Mouse (Mus musculus) left cerebral cortex, postnatal 14 days (tissue): Measurements from ENCODE around the gene Abi1. TPM values are rescaled to one million over a fixed set of nuclear protein-coding genes. Genes with fewer than 3 reads are reported as not detected.
"Not testable (repeated sequence)": the region's sequence is repeated elsewhere in the genome, so short reads cannot be mapped to it uniquely, and the experiment has no call there.

ENCODE experiments used
- DNase-seq, 2 experiments: peaks; one replicate each; pipeline ENCODE4 v3.0.0; 2021 to 2022; ENCODE audit warnings: low spot score in 2 of 2, mixed read lengths in 1 of 2
- intact Hi-C: fragments of 180-260 bp; cut with DNase I; formaldehyde crosslinking; loops from one replicate; pipeline ENCODE4 v1.15.1; 2025
- total RNA-seq, 2 experiments: library from RNA; stranded (reverse); gene quantifications; 2 replicates each; pipeline ENCODE4 v1.2.3; 2021

Gene Abi1
- total RNA-seq, 2 experiments from 2014 or later, result 137 to 140 TPM

GRCm38 (mm10) chr2:22998804-22999203, 41.2 kb downstream of the Abi1 start:
- intact Hi-C loops, result no loop called here
- DNase-seq, result peak in 1 of 2 experiments; percentile 12

GRCm38 (mm10) chr2:22998015-22998414, 42.0 kb downstream of the Abi1 start:
- DNase-seq, result no peak
- intact Hi-C loops, result no loop called here

- DNase-seq, result no peak
- intact Hi-C loops, result no loop called here
These were observed 44.0 kb downstream of the Abi1 start for GRCm38 (mm10) chr2:22996071-22996470.

- DNase-seq, result peak; percentile 54 to 57
- intact Hi-C loops, result no loop called here
These were observed 53.9 kb downstream of the Abi1 start for GRCm38 (mm10) chr2:22985973-22986657.

- DNase-seq, result no peak
- intact Hi-C loops, result no loop called here
These were observed 62.6 kb downstream of the Abi1 start for GRCm38 (mm10) chr2:22977387-22977973.

- intact Hi-C loops, result no loop called here
- no peak for DNase-seq
These were observed 77.1 kb downstream of the Abi1 start for GRCm38 (mm10) chr2:22962970-22963369.

GRCm38 (mm10) chr2:22962242-22962641, 77.8 kb downstream of the Abi1 start:
- intact Hi-C loops, result no loop called here
- peak; percentile 42 to 82 for DNase-seq

GRCm38 (mm10) chr2:22961681-22962080, 78.4 kb downstream of the Abi1 start:
- intact Hi-C loops, result no loop called here
- no peak for DNase-seq

GRCm38 (mm10) chr2:22957415-22957814, 82.6 kb downstream of the Abi1 start:
- no peak for DNase-seq
- intact Hi-C loops, result no loop called here

GRCm38 (mm10) chr2:22955914-22956313, 84.1 kb downstream of the Abi1 start:
- no peak for DNase-seq
- intact Hi-C loops, result no loop called here

GRCm38 (mm10) chr2:22954278-22954677, 85.8 kb downstream of the Abi1 start:
- intact Hi-C loops, result no loop called here
- no peak for DNase-seq

GRCm38 (mm10) chr2:22949956-22950355, 90.1 kb downstream of the Abi1 start:
- DNase-seq, result no peak
- intact Hi-C loops, result loop anchor here (5.0 kb wide), 1 partner anchor 82 kb away; no protein-coding TSS in a partner anchor

GRCm38 (mm10) chr2:22933556-22933955, 106.5 kb downstream of the Abi1 start:
- intact Hi-C loops, result no loop called here

GRCm38 (mm10) chr2:22928259-22928658, 111.8 kb downstream of the Abi1 start:
- peak in 1 of 2 experiments; percentile 33 for DNase-seq
- intact Hi-C loops, result no loop called here

More at GRCm38 (mm10) chr2:22933556-22933955, 106.5 kb downstream of the Abi1 start:
- no peak for DNase-seq

- intact Hi-C loops, DNase-seq: not testable (repeated sequence)
These were observed 114.1 kb downstream of the Abi1 start for GRCm38 (mm10) chr2:22925911-22926310.

GRCm38 (mm10) chr2:22918651-22919050, 121.4 kb downstream of the Abi1 start:
- intact Hi-C loops, result no loop called here
- DNase-seq, result no peak

- no peak for DNase-seq
- intact Hi-C loops, result no loop called here
These were observed 125.6 kb downstream of the Abi1 start for GRCm38 (mm10) chr2:22914421-22914820.

- intact Hi-C loops, result no loop called here
- no peak for DNase-seq
These were observed 136.1 kb downstream of the Abi1 start for GRCm38 (mm10) chr2:22903947-22904346.

- peak; percentile 89 to 94 for DNase-seq
- intact Hi-C loops, result loop anchor here (1.0 to 2.0 kb wide), 2 partner anchors 145 to 173 kb away; partner anchors contain the start of genes Abi1 and Acbd5
These were observed 144.5 kb downstream of the Abi1 start, which contains the start of gene Pdss1 for GRCm38 (mm10) chr2:22895282-22896273. Gene Pdss1 (plus strand): TSS chr2:22895522.

GRCm38 (mm10) chr2:22894932-22895281, 145.1 kb downstream of the Abi1 start:
- DNase-seq, result no peak
- intact Hi-C loops, result loop anchor here (1.0 to 2.0 kb wide), 2 partner anchors 145 to 174 kb away; partner anchors contain the start of genes Abi1 and Acbd5
